Mouse (Mus musculus): Measurements from ENCODE around the gene Amotl1.

DNA sequence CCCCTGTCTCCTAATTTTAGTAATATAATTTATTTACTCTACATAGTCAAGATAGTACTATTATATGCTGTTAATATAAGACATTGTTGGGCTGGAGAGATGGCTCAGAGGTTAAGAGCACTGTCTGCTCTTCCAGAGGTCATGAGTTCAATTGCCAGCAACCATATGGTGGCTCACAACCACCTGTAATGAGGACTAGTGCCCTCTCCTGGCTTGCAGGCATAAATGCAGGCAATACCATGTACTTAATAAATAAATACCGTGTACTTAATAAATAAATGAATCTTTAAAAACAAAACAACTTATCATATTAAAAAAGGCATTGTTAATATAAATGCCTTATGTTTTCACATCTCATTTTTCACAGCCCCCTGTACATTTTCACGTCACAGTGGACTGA is 9.2 kb upstream of the Amotl1 start:
- TF ChIP-seq CTCF (IDR thresholded peaks at IDR 0.05; ENCODE audit: insufficient read depth, low read depth, low read length) (no peak), POLR2A (IDR thresholded peaks at IDR 0.05; ENCODE audit: insufficient read depth, low read depth, low read length) (no peak)
